Mouse (Mus musculus): Measurements from ENCODE around the gene Heatr6. TPM values are rescaled to one million over a fixed set of nuclear protein-coding genes. Genes with fewer than 3 reads are reported as not detected.

Heatr6 gene
- total RNA-seq, 2 experiments from 2014 or later, result 16.6 to 19.5 TPM

DNA sequence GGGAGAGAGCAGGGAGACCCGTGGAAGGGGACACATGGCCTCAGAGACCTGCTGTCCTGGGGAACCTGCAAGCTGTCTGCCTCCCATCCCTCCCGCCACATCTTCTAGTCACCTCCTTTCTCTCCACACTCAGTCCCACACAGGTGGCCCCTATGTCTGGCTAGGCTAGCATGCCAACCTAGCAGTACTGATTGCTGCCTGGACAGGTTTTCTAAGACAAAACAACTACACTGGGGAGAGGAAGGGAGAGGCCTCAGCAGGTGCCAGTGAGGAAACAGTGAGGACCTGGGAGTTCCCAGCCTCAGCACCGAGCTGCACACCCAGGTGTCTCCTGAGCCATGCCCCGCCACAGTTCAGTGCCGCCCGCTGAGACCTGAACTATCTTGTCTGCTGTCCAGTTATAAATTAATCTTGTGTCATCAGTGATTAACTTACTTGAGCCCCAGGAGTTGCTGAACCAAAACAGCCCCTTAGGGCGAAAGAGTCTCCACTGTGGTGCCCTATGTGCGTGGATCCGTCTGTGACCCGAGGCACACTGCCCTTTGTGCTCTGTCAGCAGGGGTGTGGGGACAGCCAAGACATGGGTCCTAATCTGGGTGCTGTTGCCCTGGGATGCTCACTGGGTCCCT is 43.6 kb downstream of the Heatr6 start:
- no peak for DNase-seq (ENCODE audit: low spot score in 2 of 2)

DNA sequence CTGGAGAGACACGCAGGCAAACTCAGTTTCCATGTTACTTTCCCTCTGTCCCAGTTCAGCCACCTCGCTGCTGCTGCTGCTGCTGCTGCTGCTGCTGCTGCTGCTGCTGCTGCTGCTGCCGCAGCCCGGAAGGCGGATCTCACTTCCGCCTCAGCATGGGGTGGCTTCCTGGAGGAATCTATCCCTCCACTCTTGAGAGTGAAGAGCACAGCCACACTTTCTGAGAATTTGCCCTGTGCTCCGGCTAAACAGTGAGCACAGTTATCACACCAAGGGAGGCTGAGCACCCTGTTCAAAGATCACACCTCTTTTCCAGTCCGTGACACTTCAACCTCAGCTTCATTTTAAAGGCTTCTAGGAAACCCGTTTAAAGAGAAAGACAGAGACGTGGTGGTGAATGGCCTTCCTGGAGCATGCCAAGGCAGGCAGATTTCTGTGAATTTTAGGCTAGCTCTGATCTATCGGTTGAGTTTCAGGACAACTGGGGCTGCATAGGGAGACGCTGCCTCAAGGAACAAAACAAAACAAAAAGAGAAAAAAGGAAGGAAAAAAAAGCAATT is 46.5 kb downstream of the Heatr6 start:
- DNase-seq (ENCODE audit: low spot score in 2 of 2), result no peak

GRCm38 (mm10) chr11:83802166-83802565 is 48.7 kb downstream of the Heatr6 start:
- DNase-seq (ENCODE audit: low spot score in 2 of 2), result no peak

- DNase-seq (ENCODE audit: low spot score in 2 of 2), result no peak
These were observed 49.1 kb downstream of the Heatr6 start for GRCm38 (mm10) chr11:83802581-83802980.

- no peak for DNase-seq (ENCODE audit: low spot score in 2 of 2)
These were observed 56.9 kb downstream of the Heatr6 start for GRCm38 (mm10) chr11:83810441-83810840.

DNA sequence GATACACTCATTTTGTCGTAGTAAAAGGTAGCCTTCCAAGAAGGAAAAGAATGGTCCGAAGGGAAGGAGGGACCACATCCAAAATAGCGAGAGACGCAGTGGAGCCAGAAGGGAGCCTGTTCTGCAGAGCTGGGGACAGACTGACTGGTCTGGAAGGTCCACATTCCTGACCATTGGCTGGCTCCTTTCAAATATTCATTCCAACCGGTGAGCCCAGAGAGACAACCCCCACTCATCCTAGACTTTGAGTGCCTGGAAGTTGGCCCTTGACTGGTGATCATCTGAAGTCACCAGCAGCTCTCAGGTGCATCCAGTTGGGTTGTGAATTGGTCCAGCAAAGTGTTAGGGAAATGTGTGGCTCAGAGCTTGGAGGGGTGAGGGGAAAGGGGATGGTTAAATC is 61.7 kb downstream of the Heatr6 start:
- DNase-seq (ENCODE audit: low spot score in 2 of 2), result no peak

DNA sequence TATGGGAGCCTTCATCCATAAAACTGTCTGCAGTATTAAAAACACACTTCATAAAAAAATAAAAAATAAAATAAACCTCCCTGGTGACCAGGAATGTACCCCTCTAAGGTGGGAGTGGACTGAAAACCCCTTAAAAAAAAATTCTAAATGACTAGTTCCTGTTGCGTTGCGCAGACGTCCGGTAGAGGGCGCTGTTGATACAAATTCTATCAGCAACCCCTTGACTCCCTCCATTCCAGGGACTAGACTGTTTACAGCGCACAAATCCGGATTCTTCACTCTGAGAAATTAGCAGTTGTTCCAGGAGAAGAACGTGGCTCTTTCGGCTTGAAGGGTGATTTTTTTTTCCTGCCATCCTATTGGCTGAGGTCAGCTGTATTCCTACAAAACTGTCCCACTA is 62.1 kb downstream of the Heatr6 start:
- peak; percentile 40 to 62 for DNase-seq (ENCODE audit: low spot score in 2 of 2)

GRCm38 (mm10) chr11:83817048-83817447 is 63.6 kb downstream of the Heatr6 start:
- no peak for DNase-seq (ENCODE audit: low spot score in 2 of 2)

GRCm38 (mm10) chr11:83817994-83818393 is 64.5 kb downstream of the Heatr6 start:
- DNase-seq (ENCODE audit: low spot score in 2 of 2), result no peak

DNA sequence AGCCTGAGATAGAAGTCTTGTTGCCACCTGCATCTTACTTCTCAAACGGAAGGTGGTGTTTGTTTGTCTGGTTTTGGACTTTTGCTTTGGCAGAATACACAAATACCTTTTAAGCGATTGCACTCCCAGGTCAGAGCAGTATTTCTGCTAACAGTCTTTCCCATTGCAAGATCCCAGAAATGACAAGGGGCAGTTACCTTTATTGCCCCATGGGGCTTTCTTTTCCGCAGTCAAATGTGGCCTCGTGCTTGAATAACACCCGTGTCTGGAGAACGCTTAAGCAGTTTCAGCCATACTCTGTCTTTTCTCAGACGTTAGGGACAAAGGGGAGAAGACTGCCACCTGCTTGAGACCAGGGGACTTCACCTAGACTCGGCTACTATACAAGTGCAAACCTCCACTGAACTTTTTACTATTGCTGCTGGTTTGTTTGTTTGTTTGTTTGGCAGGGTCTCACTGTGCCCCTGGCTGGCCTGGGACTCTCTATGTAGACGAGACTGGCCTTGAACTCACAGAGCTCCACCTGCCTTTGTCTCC is 65.2 kb downstream of the Heatr6 start:
- DNase-seq (ENCODE audit: low spot score in 2 of 2), result no peak

GRCm38 (mm10) chr11:83819806-83820483 is 66.4 kb downstream of the Heatr6 start:
- no peak for DNase-seq (ENCODE audit: low spot score in 2 of 2)

- DNase-seq (ENCODE audit: low spot score in 2 of 2), result no peak
These were observed 72.6 kb downstream of the Heatr6 start for GRCm38 (mm10) chr11:83826142-83826541.

- DNase-seq (ENCODE audit: low spot score in 2 of 2), result no peak
These were observed 75.2 kb downstream of the Heatr6 start for GRCm38 (mm10) chr11:83828553-83829142.

DNA sequence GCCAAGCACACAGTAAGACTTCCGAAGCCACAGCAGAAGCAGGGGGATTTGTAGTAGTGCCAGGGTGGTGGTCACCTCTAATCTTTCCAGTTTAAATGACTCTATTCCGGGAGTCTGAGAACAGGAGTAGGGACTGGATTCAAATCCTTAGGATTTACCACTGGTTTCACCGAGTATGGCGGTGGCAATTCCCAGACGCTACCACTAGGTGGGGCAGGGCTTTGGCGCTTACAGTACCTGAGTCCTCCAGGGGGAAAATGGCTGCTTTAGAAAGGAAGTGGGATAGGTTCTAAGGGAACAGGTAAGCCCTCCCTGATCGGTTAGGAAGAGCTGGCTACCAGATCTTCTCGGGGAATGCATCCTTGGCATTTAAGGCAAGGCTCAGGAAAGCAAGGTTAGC is 78.9 kb downstream of the Heatr6 start:
- DNase-seq (ENCODE audit: low spot score in 2 of 2), result no peak

Other genes with a start within 250 kb of the Heatr6 start
- gene Heatr9, start 231.5 kb upstream of the Heatr6 start, total RNA-seq (2021), result not detected
- gene Ccl5, start 223.2 kb upstream of the Heatr6 start, total RNA-seq (2021), result not detected
- 1 to 10 TPM; 5.6 to 6.8 TPM for gene Ccl9, start 175.1 kb upstream of the Heatr6 start, total RNA-seq (2021)
- gene Ccl6, start 160.6 kb upstream of the Heatr6 start, total RNA-seq (2021), result 1 to 10 TPM; 1.2 to 1.5 TPM
- not detected for gene Rpl9-ps1, start 108.1 kb upstream of the Heatr6 start, total RNA-seq (2021)
- not detected for gene Ccl3, start 104.3 kb upstream of the Heatr6 start, total RNA-seq (2021)
- gene Ccl4, start 91.1 kb upstream of the Heatr6 start, total RNA-seq (2021), result not detected
- gene Wfdc17, start 49.7 kb upstream of the Heatr6 start, total RNA-seq (2021), result not detected
- not detected for gene Wfdc18, start 44.7 kb upstream of the Heatr6 start, total RNA-seq (2021)
- not detected for gene Wfdc21, start 6.8 kb upstream of the Heatr6 start, total RNA-seq (2021)
- gene Hnf1b, start 96.4 kb downstream of the Heatr6 start, total RNA-seq (2021), result under 1 TPM; 0.23 to 0.31 TPM
- 10 to 100 TPM; 10.3 to 12.7 TPM for gene Ddx52, start 188.4 kb downstream of the Heatr6 start, total RNA-seq (2021)
- 10 to 100 TPM; 57.3 to 59.0 TPM for gene Synrg, start 210.7 kb downstream of the Heatr6 start, total RNA-seq (2021)